Mouse (Mus musculus) ovary, postnatal 10 days (tissue): ENCODE data around the gene Cdh13.

Experiments
- DNase-seq: peaks from one replicate; pipeline ENCODE4 v3.0.0; 2022; ENCODE audit warnings: low spot score

Gene Cdh13

DNA sequence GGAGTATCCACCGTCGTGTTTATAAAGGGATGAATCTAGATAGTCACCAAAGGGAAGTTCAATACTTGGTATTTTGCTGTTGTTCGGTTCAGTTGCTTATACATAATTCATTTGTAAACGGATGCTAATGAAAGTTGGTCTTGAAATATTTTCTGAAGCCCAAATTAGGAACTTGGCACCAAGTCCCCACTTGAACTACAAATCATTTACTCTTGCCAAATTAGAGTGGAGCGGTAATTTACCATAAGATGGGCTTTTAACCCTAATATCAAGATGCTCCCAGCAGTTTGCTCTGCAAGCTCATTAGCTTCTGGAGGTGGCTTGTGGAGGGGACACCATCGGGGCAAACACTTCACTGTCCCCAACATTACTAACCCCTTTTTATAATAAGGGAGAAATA, 164.5 kb downstream of the Cdh13 start:
- no peak for DNase-seq

DNA sequence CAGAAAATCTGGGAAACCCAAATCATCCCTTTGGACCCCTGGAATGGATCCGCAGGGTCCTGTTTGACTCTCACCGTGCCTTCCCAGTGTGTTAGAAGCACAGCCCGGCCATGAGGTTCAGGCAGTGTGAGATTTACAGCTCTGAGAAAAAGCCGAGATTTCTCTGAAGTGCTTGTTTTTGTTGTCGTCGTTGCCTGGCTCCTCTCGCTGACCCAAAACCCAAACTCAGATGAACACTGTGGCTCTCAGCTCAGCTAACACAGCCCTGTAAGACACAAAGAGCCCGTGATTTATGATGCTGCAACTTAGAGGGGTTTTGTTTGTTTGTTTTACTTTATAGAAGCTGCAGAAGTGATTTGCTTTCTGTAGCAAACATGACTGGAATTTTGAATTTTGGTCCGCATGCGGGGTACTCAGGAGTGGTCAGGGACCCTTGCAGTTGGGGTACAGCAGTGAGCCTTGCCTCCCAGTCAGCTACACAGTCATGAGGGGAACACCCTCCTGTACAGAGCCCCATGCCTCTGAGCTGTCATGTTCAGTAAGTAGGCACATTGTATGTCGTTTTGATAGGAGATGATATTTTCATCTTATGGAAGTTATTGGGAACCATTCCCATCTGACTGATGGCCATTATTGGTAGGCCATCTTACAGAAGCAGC, 169.0 kb downstream of the Cdh13 start:
- no peak for DNase-seq

DNA sequence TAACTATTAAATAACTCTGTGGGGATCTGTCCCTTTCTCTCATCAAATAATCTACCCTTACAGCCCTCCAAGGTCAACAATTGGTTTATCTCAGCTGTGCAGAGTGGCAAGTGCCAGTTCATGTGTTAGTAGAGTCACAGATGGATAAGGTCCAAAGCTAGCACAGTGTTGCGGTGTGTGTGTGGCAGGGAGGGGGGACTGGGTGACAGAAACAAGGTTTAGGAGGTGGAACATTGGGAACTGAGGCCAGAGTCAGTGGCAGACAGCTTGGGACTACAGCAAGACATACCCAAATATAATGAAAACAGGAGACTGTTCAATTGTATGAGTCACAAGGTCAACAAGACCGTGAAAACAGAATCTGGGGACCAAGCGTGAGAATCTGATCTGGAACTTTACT, 171.7 kb downstream of the Cdh13 start:
- no peak for DNase-seq

DNA sequence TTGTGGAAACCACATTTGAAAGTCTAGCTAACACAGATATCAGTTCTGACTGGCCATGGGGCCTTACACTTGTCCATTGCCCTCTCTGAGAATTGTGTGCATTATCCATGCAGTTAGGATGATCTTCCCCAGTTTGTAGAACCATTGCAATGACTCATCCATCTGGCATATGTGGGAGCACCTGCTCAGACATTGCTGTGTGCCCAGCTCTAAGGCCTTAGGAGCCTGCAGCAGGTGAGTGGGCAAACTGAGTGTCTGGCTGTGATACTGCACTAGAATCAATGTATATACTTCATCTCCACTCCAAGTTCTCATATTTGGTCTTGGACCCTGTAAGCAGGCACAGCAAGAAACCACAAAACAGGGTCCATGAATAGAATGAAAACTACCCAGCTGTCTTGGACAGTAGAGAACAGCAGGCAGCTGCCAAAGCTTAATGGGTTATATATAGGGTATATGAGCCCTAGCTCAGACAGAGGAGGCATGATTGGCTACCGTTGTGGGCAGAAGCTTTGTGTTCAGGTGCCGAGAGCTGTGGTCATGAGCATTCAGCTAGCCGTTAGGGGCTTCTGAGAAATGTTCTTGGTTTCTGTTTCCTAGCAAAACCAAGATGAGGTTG, 181.9 kb downstream of the Cdh13 start:
- no peak for DNase-seq

DNA sequence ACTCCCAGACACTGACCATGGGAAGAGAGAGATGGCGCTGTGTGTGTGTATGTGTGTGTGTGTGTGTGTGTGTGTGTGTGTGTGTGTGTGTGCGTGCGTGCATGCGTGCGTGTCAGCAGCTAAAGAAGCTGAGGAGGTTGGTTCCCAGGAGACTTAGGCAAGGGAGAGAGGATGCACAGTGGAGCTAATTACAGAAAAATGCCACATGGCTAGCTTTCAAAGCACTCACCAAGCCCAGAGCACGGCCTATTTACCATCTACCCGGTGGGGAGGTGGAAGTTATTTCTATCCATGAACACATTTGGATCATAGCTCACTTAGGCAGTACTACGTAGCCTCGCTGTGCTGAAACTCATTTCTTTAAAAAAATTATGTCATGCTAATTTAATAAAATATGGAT, 194.1 kb downstream of the Cdh13 start:
- DNase-seq = no peak

DNA sequence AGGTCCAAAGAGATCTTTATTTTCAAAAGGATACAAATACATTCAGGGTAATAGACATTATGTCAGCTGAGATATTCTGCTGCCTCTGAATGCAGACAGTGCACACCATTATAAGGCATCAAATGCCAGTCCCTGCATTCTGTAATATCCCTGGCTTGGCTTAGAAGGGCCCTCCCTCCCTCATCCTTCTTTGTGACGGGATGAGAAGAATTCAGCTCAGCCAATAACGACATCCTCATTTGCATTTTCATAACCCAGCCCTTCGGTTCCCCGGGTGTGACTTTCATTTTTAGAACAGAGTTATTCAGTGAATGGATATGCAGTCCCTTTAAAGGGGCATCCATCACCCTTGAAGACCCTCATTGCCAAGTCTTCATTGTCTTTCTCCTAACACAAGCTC, 205.2 kb downstream of the Cdh13 start:
- no peak for DNase-seq

DNA sequence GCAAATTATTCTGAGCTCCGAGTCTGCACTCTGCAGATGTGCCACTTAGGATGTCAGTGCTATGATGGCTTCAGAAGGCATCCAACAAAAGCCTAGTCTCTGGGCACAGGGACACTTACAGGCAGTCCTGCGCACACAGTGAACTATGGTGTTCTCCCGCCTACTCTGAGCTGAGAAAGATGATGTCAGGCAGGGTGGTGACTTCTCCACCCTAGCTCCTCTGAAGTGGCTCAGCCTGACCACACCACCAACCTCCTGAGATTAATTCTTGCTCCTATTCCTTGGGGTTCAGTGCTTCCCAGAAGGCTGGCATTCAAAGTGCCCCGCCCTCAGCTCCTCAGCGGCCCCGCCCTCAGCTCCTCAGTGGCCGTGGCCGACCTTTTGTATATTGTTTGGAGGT, 219.0 kb downstream of the Cdh13 start:
- DNase-seq = no peak

DNA sequence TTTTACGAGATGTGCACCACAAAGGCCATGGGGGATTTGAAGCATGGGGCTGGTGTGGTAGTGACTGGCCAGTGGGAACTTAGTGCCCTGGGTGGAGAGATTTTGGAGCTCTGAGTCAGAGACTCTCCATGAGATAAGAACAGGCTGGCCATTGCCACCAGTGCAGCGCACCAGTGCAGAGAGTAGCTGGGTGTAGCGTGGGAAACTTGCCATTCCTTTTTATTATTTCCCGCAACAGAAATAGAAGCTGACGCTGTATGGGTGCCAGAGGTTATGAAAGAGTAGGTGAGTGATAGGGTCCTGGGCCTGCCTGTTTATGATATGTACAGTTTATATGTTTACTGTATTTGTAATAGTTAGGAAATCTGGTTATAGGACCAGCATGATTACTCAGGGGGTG, 225.9 kb downstream of the Cdh13 start:
- DNase-seq = no peak

DNA sequence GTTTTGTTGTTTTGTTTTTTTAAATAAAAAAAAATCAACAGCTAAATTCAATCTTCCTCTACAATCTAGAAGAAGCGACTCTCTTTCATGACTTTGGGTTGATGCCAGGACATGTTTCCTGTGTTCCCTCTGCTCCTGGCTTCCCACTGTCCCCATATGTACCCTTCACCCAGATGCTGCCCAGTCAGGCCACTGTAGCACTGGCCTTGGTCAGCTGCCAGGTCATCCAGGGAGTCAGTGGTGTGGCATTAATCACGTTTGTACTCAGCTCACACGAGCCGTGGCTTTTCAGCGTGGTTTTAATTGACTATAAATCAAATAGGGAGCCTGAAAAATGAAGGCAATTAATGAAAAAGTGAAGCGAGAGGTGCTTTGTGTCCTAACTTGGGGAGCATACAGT, 229.7 kb downstream of the Cdh13 start:
- DNase-seq = no peak

DNA sequence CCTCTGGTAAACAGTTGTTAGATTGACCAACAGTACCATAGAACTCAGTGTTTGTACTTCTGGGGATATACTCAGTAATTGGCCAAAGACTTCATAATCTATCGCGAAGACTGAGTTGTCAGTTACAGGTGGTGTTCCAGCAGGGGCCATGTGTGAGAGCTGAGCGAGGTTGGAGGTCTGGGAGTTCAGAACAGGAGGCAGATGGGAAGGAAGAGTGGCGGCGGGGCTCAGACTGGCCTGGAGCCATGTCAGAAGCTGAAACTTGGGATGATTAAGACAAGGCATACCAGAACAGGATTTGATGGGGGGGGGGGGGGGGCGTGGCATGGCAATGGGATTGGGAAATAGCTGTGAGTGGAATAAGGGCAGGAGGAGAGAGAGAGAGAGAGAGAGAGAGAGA, 232.1 kb downstream of the Cdh13 start:
- no peak for DNase-seq

DNA sequence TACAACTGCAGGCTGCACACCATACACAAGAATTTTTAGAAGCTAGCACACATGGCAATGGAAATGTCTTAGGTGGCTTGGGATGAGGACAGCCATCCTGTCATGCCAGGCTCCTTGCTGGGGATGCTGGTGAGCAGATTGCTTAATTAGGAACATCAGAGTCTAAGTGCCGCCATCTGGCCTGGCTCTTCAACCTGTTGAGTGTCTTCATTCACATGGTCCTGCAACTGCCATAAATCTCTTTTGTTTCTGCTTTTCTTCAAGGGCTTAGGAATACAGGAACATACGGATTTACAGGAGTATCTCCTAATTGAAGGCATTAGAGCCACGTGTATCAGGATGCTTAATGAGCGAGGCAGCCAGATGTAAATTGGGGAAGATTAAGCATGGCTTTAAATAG, 233.5 kb downstream of the Cdh13 start:
- DNase-seq = no peak

DNA sequence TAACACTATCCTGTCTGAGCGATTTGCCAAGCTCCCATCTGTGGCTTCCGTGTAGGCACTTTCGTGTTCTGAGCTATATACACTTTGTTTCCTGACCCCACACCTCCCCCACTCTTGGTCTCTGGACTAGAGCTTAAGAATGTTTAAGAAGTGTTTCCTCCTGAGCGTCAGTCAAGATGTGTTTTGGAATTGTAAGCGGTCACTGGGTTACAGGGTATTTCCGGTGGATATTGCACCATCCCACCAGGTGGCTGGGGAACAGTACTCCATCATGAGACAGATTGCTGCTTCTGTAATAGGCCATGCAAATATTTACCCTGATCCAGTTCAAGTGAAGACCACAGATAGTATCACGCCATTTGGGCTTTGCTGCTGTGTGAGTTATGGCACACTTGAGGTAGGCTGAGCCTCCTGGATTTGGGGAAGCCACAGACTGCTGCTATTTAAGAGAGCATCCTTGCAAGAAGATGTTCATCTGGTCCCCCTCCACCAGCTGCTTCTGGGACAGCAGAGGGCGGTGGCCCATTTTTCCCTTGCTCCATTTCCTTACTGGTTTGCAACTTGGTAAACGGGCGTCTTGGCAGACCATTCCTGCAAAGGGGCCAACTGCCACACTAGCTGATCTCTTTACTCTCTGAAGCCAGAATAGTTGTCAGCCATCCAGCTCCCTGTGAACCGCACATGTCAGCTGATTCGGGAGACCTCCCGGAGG, 234.7 kb downstream of the Cdh13 start:
- DNase-seq = no peak

DNA sequence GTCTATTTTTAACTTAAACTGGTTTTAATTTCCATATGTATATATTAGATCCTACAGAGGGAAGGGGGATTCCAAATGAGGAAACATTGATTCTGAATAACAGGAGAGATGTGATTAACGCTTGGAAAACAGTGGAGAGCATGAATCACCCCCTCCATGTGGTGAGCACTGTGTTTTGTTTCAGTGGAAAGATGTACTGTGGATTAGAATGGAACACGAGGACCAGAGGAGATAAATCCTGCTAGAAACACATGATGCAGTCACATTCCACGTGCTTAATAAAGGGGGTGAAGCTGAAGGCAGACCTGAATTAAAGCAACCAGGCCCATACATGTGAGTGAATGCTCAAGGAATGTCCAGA, 235.2 kb downstream of the Cdh13 start:
- DNase-seq = no peak

DNA sequence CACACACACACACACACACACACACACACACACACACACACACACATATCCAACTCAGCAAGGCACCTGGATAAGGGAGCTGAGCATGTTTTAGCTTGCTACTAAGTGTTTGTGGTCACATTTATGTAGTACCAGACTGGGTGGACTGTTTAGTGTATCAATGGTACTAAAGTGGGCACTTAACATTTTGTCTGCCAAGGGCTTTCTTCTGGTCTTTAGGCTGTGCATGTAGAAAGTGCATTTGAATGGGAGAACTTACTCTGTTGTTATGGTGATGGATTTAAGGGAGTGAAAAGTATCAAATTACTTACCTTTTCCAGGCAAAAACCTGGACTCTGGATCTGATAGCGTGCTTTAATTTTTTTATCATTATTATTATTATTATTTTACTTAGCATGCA, 240.4 kb downstream of the Cdh13 start:
- DNase-seq = no peak

DNA sequence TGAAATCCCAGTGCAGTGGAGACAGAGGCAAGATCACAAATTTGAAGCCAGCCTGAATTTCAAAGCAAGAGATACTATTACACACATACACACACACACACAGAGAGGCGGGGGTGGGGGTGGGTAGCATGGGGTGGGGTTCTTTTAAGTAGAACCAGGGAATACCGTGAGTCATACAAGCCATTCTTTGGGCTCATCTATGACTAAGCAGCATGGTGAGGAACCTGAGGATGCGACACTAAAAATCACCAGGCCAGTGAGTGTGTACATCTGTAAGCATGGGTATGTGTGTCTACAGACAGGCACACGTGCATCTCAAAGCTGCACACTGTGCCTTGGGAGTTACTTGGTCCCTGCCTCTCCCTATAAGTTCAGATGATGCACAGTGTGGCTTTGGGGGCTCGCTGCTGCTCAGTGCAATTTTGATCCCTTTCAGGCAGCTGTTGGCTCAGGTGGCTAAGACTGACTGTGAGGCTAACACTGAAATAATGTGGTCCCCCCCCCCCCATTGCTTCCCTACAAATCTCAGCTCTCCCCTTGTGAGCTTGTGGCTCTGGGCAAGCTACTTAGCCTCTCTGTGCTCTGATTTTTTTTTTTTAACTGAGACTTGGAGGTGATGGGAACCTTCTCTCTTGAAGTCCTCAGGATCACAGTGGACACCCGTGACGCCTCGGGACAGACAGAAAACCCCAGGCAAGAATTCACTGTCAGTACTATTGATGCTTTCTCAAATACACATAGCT, 255.5 kb downstream of the Cdh13 start:
- no peak for DNase-seq

DNA sequence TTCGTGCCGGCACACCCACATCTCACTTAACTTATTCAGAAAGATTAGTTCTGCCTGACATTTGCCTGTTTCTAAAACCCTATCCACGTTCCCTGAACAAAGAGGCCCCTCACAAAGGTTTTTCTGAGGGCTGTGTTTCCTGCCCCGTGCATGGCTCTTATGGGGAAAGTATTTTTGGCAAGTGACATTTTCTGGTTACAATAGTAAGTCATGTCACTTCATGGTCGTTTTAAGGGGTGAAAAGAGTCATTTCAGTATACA, 256.0 kb downstream of the Cdh13 start:
- DNase-seq = no peak

DNA sequence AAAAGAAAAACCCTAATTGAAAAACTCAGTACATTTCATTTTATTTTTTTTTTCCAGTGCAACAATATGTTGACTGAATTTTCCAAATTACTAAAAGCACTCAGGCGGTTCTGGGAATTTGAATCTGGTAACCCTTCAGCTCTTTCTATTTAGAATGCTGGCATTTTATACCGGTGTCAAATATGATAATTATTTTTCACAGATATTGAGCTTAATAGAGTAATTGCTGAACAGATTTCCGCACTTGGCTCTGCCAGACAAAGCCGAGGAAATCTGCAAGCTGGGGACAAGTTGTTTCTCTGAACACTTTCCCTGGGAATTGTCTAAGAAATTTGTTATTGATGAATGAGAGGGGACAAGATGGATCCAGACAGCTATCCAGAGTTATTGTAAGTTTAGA, 256.4 kb downstream of the Cdh13 start:
- no peak for DNase-seq

DNA sequence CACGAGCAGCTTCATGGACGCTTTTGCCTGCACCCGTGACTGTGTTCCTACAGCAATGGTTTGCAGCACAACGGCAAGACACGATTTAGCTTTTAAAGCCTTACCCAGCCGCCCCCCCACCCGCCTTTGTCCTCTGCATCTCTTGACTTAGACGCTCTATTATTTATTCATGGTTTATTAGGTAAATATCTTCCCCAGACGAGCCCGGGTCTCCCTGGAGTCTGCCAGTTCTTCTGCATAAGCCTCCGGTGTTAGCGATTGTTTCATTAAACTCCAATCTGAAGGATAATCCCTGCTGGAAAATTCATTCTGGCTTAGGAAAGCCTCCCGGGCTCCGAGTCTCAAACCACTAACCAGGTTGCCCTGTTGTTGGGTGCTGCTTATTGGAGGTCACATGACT, 268.9 kb downstream of the Cdh13 start:
- DNase-seq = no peak

DNA sequence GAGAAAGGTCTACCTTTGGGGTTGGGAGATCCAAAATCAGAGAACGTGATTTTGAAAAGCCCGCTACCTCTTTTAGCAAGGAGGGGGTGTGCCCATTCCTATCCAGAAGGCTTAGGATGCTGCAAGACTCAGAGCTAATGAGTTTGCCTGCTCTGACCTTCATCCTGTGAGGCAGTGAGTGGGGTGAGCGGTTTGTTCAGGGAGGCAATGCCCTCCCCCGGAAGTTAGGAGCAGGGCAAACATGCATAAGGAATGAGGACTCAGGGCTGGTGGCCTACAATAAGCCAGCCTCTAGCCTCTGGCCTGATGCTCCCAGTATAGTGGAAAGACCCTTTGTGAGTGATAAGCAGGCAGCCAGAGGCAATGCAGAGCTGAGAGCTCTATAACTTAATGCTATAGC, 269.3 kb downstream of the Cdh13 start:
- no peak for DNase-seq

DNA sequence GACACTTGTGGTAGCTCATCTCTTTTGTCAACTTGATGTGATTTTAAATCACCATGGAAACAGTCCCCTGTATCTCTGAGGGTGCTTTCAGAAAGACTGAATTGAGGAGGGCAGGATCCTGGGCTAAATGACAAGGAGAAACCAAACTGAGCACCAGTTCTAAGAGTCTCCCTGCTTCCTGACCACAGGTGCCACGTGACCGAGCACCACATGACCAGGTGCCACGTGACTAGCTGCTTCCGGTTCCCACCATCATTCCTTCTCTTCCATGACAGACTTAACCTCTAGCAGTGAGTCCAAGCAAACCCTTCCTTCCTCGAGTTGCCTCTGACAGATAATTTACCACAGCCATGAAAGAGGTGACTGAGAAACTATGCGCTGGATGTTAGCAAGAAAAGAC, 280.5 kb downstream of the Cdh13 start:
- DNase-seq = no peak

DNA sequence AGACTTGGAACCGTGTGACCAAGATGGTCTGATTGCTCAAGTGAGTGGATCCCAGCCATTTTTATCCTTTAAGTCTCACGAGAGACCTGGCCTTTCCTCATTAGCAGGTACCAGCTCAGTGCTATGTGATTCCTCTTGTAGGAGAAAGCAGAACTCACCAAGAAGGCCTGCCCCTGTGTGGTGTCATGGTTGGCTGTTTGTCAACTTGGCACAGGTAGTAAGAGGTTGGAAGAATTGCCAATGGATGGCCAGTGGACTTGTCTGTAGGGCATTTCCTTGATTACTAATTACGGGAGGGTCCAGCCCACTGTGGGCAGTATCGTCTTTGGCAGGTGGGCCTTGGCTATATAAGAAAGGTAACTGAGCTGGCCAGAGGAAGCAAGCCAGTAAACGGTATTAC, 281.7 kb downstream of the Cdh13 start:
- DNase-seq = no peak

DNA sequence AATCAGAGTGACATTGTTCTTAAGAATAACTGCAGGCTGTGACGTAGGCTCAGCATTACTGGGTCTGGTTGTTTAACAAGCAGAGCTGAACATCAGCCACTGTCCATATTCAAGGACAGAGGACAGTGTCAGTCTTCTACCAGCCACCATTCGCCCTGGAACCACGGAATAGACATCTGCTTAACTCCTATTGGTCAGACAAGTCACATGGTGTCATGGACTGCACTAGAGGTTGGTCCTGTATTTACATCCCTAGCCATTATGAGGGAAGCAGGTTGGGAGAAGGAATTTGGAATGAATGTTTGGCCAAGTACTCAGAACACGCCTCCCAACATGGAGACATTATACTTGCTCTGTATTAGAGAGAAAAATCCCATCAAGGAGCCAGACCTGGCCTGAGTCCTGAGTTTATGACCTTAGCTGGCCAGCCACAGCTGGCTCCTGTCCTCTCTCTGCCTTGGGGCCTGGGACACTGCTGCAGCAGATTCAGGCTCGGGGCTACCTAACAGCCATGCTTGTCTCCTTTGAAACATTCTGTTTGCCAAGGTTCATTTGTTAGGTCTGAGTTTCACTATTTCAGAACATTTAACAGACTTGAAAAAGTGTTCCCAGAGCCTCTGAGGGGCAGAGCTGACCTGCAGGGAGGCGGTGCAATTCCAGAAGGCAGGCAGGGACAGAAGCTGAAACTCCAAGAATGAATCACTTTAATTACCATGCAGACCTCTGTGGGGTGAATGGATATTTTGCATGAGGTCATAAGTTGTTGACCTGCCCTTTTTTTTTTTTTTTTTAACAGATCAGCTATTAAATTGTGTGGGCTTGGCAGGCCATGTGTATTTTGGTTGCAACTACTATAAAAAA, 282.6 kb downstream of the Cdh13 start:
- no peak for DNase-seq
